Mouse (Mus musculus) cortical plate, adult 2 months (tissue): ENCODE measurements around the gene Zbtb7a.

Experiments used
- CTCF ChIP-seq: fragments of 200-500 bp; IDR thresholded peaks from 2 replicates; pipeline ENCODE4 v1.5.1; 2011; ENCODE audit warnings: mild to moderate bottlenecking, control low read depth, low read length; ENCODE audit not compliant: insufficient read depth; ENCODE audit errors: extremely low read depth
- POLR2A ChIP-seq: fragments of 200-500 bp; IDR thresholded peaks from 2 replicates; pipeline ENCODE4 v1.6.1; 2011; ENCODE audit warnings: mild to moderate bottlenecking, low read length, control low read depth; ENCODE audit not compliant: insufficient read depth; ENCODE audit errors: extremely low read depth

- TF ChIP-seq CTCF, result no peak
- no peak for TF ChIP-seq POLR2A
These were observed 67.1 kb downstream of the Zbtb7a start, which contains the start of gene Nmrk2 for GRCm38 (mm10) chr10:81201807-81202758.
